Mouse (Mus musculus) left cerebral cortex, postnatal 4 days (tissue): ENCODE measurements at regions not wholly inside any gene's neighbourhood (a gene's known extent, or its start where the extent isn't known, plus 50 kb on each side); places are given as distances from the start of the nearest gene placed in this dataset.
"Not testable (repeated sequence)": the region's sequence is repeated elsewhere in the genome, so short reads cannot be mapped to it uniquely, and the experiment has no call there.

Source experiments
- DNase-seq: peaks from one replicate; pipeline ENCODE4 v3.0.0-alpha.2; 2022
- intact Hi-C: fragments of 180-260 bp; cut with DNase I; formaldehyde crosslinking; loops from one replicate; pipeline ENCODE4 v1.15.1; 2025

DNA sequence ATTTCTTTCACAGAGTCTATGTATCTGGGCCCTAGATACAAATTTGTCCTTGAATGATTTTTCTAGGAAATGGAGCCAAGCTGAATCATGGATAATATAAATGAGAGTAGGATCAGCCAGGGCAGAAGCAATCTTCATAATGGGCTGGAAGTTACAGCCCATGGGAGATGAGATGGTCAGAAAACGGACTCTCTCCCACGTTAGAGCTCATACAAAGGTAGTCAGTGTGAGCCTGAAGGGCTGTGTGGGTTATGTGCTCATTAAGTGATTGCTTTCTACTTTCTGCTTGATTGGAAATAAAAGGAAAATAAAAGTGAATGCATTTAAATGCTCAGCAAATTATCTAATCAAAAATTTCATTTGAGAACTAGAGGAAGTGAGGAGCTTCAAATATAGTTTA, 2017.1 kb upstream of the Pcdh20 start:
- DNase-seq: no peak
- intact Hi-C loops: no loop called here

DNA sequence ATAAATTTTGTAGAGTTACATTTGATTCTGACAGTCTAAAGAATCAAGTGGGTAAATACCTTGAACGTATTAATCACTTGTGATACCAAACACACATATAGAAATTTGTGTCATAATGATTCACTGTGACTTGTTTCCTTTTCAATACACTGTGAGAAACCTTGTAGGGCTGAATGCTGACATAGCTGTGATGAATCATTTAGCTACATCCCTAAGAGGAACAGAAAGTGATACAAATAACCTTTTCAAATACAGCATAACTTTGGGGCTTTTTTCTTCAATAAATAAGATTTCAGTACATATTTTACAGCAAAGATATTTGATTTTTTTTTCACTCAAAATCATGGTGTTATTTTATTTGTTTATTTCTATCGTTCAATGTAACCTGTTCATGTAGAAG, 1976.8 kb upstream of the Pcdh20 start:
- DNase-seq: no peak
- intact Hi-C loops: no loop called here

DNA sequence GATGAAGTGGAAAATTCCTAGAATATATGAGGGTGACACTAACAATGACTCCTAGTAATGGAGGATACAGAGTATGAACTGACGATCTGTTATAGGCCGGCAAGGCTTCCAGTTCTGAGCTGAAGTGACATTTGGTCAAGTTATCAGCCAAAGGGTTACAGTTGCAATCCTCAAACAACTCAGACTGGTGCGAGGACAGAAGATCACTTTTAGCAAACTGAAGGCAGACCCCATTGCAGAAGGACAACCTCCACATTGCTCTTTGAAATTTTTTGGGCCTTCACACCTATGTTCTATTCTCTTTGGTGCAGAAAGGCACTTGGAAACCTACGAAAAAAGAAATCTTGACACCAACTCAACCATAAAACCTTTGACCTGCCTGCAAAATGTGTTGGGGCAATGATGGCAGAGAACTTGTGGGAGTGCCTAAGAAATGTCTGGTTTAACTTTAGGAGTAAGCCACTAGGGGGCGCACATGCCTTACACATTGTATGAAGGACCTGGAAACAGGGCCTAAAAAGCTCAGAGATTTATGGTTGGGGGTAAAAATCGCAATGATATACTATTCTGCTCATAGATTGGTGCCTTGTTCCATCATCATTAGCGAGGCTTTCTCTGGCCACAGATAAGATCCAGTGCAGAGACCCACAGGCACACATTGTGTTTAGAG, 1961.8 kb upstream of the Pcdh20 start:
- intact Hi-C loops: no loop called here
- DNase-seq: peak; percentile 77

DNA sequence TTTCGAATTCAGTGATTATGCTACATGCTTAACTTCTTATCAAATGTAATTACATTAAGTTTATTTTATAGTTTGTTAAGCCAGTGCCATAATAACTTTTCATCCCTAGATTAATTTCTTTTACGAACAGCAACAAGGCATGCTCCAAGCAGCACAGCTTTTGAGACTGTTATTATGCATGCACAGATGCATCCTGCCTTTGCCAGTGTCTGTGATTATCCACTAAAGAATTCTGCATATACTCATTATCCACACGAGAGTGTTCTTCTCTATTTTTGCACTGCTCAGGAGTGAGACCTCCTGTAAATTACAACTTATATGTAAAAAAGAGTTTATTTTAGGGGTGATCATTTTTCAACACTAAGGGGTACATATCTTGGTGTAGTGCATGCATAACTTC, 1941.5 kb upstream of the Pcdh20 start:
- intact Hi-C loops: no loop called here
- no peak for DNase-seq

DNA sequence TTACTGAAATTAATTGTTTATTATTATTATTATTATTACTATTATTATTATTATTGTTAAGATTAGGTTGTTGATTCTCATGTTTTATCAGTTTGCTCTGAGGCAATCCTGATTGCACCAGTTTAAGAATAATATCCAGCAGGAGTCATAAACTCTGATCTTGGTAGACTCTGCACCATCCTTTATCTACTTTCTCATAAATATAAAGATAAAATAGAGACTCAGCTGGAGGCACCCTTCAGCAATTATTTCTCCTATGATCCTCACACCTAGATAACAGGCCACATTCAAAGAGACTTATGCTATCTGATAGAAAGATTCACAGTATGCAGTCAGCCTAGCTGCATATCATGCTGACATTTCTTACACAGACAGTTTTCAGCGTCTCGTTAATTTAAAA, 1935.2 kb upstream of the Pcdh20 start:
- intact Hi-C loops: no loop called here
- no peak for DNase-seq

DNA sequence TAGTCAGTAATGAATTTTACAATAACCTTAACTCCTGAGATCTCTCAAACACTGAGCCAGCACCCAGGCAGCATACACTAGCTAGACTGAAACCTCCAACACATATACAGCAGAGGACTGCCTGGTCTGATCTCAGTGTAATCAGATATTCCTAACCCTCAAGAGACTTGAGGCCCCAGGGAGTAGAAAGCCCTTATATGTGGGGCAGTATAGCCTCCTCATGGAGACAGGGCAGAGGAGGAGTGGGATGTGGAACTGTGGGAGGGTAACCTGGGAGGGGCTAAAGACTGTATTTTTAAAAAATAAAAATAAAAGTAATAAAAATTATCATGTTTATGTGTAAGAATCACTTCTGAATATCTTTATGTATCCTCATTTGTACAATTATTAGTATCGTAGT, 1934.3 kb upstream of the Pcdh20 start:
- intact Hi-C loops: no loop called here
- no peak for DNase-seq

DNA sequence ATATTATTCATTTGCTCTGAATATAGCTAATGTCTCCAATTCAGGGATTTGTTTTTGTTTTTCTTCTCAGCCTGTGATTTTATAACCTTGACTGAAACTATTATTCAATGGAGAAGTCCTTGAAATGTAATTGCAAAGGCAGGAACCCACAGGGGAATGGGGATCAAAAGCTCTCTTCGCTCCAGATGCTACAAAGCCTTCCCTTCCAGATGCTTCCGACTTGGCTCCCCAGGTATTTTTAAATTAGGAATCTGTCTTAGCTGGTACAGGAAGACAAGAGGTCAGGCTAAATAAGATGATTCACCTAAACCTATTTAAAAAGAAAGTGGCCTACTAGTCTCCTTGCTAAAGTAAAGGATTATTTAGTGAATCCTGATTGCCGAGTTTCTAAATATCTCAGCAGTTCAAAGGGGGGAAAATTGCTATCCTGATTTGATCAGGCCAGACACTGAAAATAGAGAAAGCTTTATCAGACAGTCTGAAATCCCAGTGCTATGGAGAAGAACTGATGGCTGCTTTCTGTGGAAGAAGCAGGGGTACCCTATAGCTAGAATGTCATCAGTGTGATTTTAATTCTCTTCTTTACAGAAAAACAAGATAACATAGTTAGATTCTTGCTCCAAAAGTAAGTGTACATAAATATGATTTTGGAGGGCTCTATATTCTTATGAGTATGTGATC, 1896.2 kb upstream of the Pcdh20 start:
- DNase-seq: no peak
- intact Hi-C loops: no loop called here

DNA sequence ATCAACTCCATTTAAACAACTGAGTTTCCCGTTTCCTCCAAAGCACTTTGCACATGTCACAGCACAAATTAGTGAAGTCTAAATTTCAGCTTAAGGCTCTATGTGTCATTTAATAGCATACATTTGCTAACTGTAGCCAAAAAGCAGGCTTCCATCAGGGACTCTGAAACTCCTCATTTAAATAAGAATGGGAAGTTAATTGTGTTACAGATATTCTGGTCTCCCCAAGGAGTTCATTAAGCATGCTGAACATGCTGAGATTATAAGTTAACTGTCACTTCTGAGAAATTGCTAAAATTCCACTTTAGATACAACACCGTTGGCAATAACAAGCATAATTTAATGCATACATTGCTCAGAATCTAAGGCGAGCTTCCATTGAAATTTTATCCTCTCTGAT, 1863.3 kb upstream of the Pcdh20 start:
- DNase-seq: no peak
- intact Hi-C loops: no loop called here

DNA sequence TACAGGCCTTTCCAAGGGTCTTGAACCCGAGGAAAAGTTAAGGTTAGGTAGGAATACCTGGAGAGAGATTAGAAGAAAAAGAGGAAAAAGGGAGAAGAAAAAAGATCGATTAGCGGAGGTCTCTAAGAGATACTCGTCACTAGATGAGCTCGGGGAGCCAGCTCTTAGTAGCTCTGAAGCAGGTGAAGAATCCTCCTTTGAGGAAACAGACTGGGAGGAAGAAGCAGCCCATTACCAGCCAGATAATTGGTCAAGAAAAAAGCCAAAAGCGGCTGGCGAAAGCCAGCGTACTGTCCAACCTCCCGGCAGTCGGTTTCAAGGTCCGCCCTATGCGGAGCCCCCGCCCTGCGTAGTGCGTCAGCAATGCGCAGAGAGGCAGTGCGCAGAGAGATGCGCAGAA, 1824.3 kb upstream of the Pcdh20 start:
- DNase-seq, intact Hi-C loops: not testable (repeated sequence)

DNA sequence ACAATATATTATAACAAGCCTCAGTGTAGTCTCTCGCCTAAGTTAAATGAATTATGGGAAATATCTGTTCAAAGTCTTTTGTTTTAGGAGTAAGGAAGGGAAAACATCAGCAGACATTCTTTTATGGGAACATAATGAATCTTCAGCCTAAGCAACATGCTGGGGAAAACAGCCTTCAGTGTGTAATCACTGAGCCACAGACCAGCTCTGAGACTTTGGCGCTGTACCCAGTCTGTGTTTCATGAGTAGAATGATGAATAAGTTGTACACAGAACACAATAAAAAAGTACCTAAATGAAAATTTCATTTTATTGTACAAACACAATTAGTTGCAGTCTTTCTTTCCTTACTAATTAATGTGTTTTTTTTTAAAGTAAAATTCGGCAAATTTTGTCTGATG, 1774.8 kb upstream of the Pcdh20 start:
- intact Hi-C loops: no loop called here
- DNase-seq: no peak

DNA sequence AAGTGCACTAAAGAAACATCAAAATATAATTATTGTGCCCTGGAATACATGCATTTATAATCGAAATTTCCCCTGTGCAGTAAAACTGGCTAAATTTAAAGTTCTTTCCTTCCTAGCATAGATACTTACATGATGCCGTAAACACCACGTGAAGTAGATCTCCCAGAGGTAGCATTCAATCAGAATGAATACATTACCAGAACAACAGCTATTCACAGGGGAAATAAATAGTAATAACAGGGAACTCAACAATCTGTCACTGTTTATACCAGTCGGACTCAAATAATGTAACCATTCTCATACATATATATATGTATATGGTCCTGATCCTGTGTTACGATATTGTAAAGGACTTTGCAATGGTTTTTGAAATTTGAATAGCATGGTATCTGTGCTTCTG, 1761.5 kb upstream of the Pcdh20 start:
- intact Hi-C loops: no loop called here
- DNase-seq: no peak

DNA sequence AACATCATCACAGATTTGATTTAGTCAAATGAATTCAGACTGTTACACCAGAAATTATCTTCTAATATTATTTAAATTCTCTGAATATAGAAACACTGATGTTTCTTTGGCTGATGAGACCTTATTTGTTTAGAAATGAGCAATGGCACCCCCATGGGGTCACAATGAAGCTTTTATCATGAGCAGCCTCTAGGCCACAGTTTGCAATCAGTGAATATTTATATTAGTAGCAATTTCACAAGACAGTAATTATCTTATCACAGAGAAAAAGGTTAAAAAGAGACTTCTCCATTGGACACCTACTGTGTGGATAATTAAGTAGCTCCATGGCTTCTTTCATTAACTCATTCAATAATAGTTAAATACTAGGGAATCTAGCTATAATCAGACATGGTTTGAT, 1729.1 kb upstream of the Pcdh20 start:
- intact Hi-C loops: no loop called here
- DNase-seq: no peak

DNA sequence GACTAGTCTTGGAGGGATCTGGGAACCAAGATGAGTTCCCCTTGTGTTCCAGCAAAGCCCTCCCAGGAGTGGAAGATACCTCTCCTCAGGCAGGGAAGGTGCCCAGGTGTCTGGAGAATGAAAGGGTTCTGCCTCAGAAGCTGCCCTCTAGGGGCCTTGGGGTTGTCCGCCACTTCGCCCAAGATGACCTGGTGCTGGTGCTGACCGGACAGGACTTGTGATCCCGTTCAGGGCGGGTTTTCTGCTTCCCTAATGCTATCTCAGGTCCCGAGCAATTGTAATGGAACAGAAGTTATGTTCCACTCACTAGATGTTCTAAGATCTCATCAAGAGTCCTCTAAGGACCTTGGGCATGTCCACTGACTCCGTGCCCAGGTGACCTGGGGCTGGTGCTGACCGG, 1726.6 kb upstream of the Pcdh20 start:
- intact Hi-C loops: no loop called here
- DNase-seq: no peak

DNA sequence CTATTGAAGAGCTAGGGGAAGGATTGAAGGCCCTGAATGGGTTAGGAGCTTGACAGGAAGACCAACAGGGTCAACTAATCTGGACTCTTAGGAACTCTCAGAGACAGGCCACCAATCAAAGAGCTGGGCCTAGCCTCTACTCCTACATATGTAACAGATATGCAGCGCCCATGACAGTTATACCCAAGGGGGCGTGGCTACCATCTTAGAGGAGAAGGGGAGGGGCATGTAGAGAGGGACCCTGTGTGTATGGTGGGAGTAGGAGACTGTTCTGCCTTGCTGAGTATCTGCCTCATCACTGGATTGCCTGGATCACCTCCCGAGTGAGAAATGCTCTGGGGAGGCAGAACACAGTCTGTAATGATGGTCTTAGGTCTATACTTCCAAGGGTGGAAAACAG, 1701.5 kb upstream of the Pcdh20 start:
- DNase-seq: no peak
- intact Hi-C loops: no loop called here
